8 mouse cellular contexts compared by ENCODE assay signal in the genomic region with DNA sequence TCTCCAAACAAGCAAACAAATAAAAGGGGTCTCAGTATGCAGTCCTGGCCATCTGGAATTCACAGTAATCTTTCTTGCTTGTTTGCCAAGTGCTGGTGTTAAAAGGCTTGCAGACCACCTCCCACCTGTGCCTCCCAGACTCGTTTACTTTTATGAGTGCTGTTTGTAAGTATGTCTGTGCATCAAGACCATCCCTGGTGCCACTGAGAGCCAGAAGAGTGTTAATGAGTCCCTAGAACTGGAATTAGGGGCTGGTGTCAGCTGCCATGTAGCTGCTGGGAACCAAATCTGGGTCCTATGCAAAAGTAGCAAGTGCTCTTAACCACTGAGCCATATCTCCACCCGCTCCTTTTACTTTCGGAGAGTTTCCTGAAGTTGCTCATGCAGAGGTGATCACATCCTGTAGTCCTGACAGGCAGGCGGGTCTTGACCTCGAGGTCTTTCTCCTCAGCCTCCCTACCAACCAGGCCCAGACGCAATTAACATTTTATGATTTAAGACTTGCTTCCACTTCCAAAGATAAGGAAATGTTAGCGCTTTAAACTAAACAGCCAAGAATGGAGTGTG. TPM values are rescaled to one million over a fixed set of nuclear protein-coding genes. Genes with fewer than 3 reads are reported as not detected.
DNase-seq lines count a peak whose midpoint lies in the region; ATAC-seq and TF ChIP-seq lines count a peak whose summit lies in the region.

No protein-coding gene starts in this region.

- H3K36me3 ChIP-seq in megakaryocyte, embryonic 14.5 days (replicated peaks; ENCODE audit: low read length) = peaks cover 63% of the 10 kb centered on the region
- H3K36me3 ChIP-seq in embryonic facial prominence, embryonic 15.5 days = peaks cover 60% of the 10 kb centered on the region

- no peak for TF ChIP-seq CTCF in olfactory bulb, adult 2 months (IDR thresholded peaks at IDR 0.05; ENCODE audit: insufficient read depth, low read depth, low read length)

- peak; percentile 6 for DNase-seq in kidney, postnatal 10 days
- DNase-seq in urinary bladder, postnatal 14 days (ENCODE audit: low spot score) = no peak
- DNase-seq in urinary bladder, adult 2 months (ENCODE audit: low spot score) = no peak
- DNase-seq in embryo, embryonic 9.5 days (ENCODE audit: extremely low spot score) = no peak

- peak overlapping the region; percentile 73 for H3K4me2 ChIP-seq in embryonic facial prominence, embryonic 15.5 days (replicated peaks)

- peaks cover 68% of the 10 kb centered on the region for H3K4me1 ChIP-seq in megakaryocyte, embryonic 14.5 days
- H3K4me1 ChIP-seq in embryonic facial prominence, embryonic 15.5 days = peaks cover 27% of the 10 kb centered on the region
- H3K4me1 ChIP-seq in olfactory bulb, adult 2 months (ENCODE audit: control insufficient read depth, insufficient read depth, low read length) = peaks cover 3% of the 10 kb centered on the region

- no peak for ATAC-seq in megakaryocyte, adult 5-6 weeks (ENCODE audit: poor library complexity, severe bottlenecking)
- ATAC-seq in embryonic facial prominence, embryonic 15.5 days (ENCODE audit: insufficient number of reproducible peaks, low FRiP score, low TSS enrichment, low read depth) = no peak

- WGBS in embryonic facial prominence, embryonic 15.5 days = 11% methylated on average over 7 of the region's 7 CpGs
- WGBS in olfactory bulb, adult 2 months = 10% methylated on average over 7 of the region's 7 CpGs

- no peak for TF ChIP-seq POLR2A in olfactory bulb, adult 2 months (IDR thresholded peaks at IDR 0.05; ENCODE audit: insufficient read depth, low read depth, low read length)

- no peaks in the 10 kb centered on the region for H3K9me3 ChIP-seq in megakaryocyte, embryonic 14.5 days
- no peaks in the 10 kb centered on the region for H3K9me3 ChIP-seq in embryonic facial prominence, embryonic 15.5 days (replicated peaks)

- peak overlapping the region; percentile 93 for H3K27ac ChIP-seq in embryonic facial prominence, embryonic 15.5 days (replicated peaks)
- H3K27ac ChIP-seq in olfactory bulb, adult 2 months (ENCODE audit: insufficient read depth, low read depth, low read length) = no peak overlapping the region

- peak overlapping the region; percentile 67 for H3K9ac ChIP-seq in embryonic facial prominence, embryonic 15.5 days

- no peaks in the 10 kb centered on the region for H3K27me3 ChIP-seq in megakaryocyte, embryonic 14.5 days (replicated peaks)
- no peaks in the 10 kb centered on the region for H3K27me3 ChIP-seq in embryonic facial prominence, embryonic 15.5 days

- H3K4me3 ChIP-seq in megakaryocyte, embryonic 14.5 days (replicated peaks) = peak overlapping the region; percentile 96
- peak overlapping the region; percentile 87 for H3K4me3 ChIP-seq in embryonic facial prominence, embryonic 15.5 days (replicated peaks)
- H3K4me3 ChIP-seq in olfactory bulb, adult 2 months (ENCODE audit: insufficient read depth, low read depth, low read length) = peak overlapping the region; percentile 90

RNA-seq across cellular contexts. Expression of gene Surf6, which starts 0.8 kb away (rescaled TPM):
- polyA plus RNA-seq in megakaryocyte, embryonic 14.5 days (2012; ENCODE audit: insufficient read depth, low replicate concordance) = 6.2 and 13.6 TPM in 2 replicates
- total RNA-seq in megakaryocyte, adult 5-6 weeks (2015) = 8.9 and 9.2 TPM in 2 replicates
- 20.7 and 27.9 TPM in 2 replicates for total RNA-seq in megakaryocyte, adult 5-6 weeks (2017)
- 28.4 and 28.8 TPM in 2 replicates for polyA plus RNA-seq in embryonic facial prominence, embryonic 15.5 days (2015; fragmentation: Nextera tagmentation; extraction: Ambion mirVana)
- polyA plus RNA-seq in olfactory bulb, adult 2 months (2012; ENCODE audit: insufficient read depth, insufficient read length, low replicate concordance, missing spikeins) = not detected in 2 replicates
- 15.7 and 16.3 TPM in 2 replicates for polyA plus RNA-seq in urinary bladder, adult 2 months (2012; rRNA removed)

RNA-seq across cellular contexts. Expression of gene Med22, which starts 8.6 kb away (rescaled TPM):
- 29.1 and 39.9 TPM in 2 replicates for polyA plus RNA-seq in megakaryocyte, embryonic 14.5 days (2012; ENCODE audit: insufficient read depth, low replicate concordance)
- 5.6 and 7.2 TPM in 2 replicates for total RNA-seq in megakaryocyte, adult 5-6 weeks (2015)
- total RNA-seq in megakaryocyte, adult 5-6 weeks (2017) = 10.9 and 12.7 TPM in 2 replicates
- 52.4 and 56.4 TPM in 2 replicates for polyA plus RNA-seq in embryonic facial prominence, embryonic 15.5 days (2015; fragmentation: Nextera tagmentation; extraction: Ambion mirVana)
- polyA plus RNA-seq in olfactory bulb, adult 2 months (2012; ENCODE audit: insufficient read depth, insufficient read length, low replicate concordance, missing spikeins) = not detected in 2 replicates
- polyA plus RNA-seq in urinary bladder, adult 2 months (2012; rRNA removed) = 28.6 and 32.5 TPM in 2 replicates

RNA-seq across cellular contexts. Expression of gene Rpl7a, which starts 8.6 kb away (rescaled TPM):
- 873 and 5,014 TPM in 2 replicates for polyA plus RNA-seq in megakaryocyte, embryonic 14.5 days (2012; ENCODE audit: insufficient read depth, low replicate concordance)
- 1,352 and 1,498 TPM in 2 replicates for total RNA-seq in megakaryocyte, adult 5-6 weeks (2015)
- 1,113 and 1,311 TPM in 2 replicates for total RNA-seq in megakaryocyte, adult 5-6 weeks (2017)
- polyA plus RNA-seq in embryonic facial prominence, embryonic 15.5 days (2015; fragmentation: Nextera tagmentation; extraction: Ambion mirVana) = 584 and 598 TPM in 2 replicates
- polyA plus RNA-seq in olfactory bulb, adult 2 months (2012; ENCODE audit: insufficient read depth, insufficient read length, low replicate concordance, missing spikeins) = not detected in 2 replicates
- 1,359 and 1,515 TPM in 2 replicates for polyA plus RNA-seq in urinary bladder, adult 2 months (2012; rRNA removed)

RNA-seq across cellular contexts. Expression of gene Surf2, which starts 14.2 kb away (rescaled TPM):
- 3.6 and 5.9 TPM in 2 replicates for polyA plus RNA-seq in megakaryocyte, embryonic 14.5 days (2012; ENCODE audit: insufficient read depth, low replicate concordance)
- total RNA-seq in megakaryocyte, adult 5-6 weeks (2015) = 31.3 and 35.6 TPM in 2 replicates
- total RNA-seq in megakaryocyte, adult 5-6 weeks (2017) = 34.0 and 34.5 TPM in 2 replicates
- polyA plus RNA-seq in embryonic facial prominence, embryonic 15.5 days (2015; fragmentation: Nextera tagmentation; extraction: Ambion mirVana) = 38.2 TPM in 2 replicates
- not detected in 2 replicates for polyA plus RNA-seq in olfactory bulb, adult 2 months (2012; ENCODE audit: insufficient read depth, insufficient read length, low replicate concordance, missing spikeins)
- 43.1 and 48.2 TPM in 2 replicates for polyA plus RNA-seq in urinary bladder, adult 2 months (2012; rRNA removed)

RNA-seq across cellular contexts. Expression of gene Surf1, which starts 14.4 kb away (rescaled TPM):
- 14.4 and 22.6 TPM in 2 replicates for polyA plus RNA-seq in megakaryocyte, embryonic 14.5 days (2012; ENCODE audit: insufficient read depth, low replicate concordance)
- 102 and 106 TPM in 2 replicates for total RNA-seq in megakaryocyte, adult 5-6 weeks (2015)
- total RNA-seq in megakaryocyte, adult 5-6 weeks (2017) = 61.3 and 77.4 TPM in 2 replicates
- polyA plus RNA-seq in embryonic facial prominence, embryonic 15.5 days (2015; fragmentation: Nextera tagmentation; extraction: Ambion mirVana) = 58.4 and 60.4 TPM in 2 replicates
- not detected in 2 replicates for polyA plus RNA-seq in olfactory bulb, adult 2 months (2012; ENCODE audit: insufficient read depth, insufficient read length, low replicate concordance, missing spikeins)
- polyA plus RNA-seq in urinary bladder, adult 2 months (2012; rRNA removed) = 92.5 and 103 TPM in 2 replicates

Comparison
In these comparisons a context has a peak if more than half of its experiments do, and no peak if none do; other contexts are left out.
1. RNA of gene Rpl7a, which starts 8.6 kb away (polyA plus RNA-seq): 873 to 5,014 TPM in megakaryocyte, embryonic 14.5 days, 1,359 to 1,515 TPM in urinary bladder, adult 2 months and 584 to 598 TPM in embryonic facial prominence, embryonic 15.5 days; not detected in olfactory bulb, adult 2 months; every median in the first group is over 100 times any median in the second.
2. Peak in every context shown above with its lines, with median percentiles within 50 percentile points of each other: H3K4me3 ChIP-seq.